Mouse (Mus musculus) embryonic facial prominence, embryonic 12.5 days (tissue): Measurements from ENCODE around the gene Avpi1. TPM values are rescaled to one million over a fixed set of nuclear protein-coding genes. Genes with fewer than 3 reads are reported as not detected.

Experiments
- ATAC-seq: fragments of 200-750 bp; cut with Nextera tagmentation; 2 replicates; pipeline ENCODE4 v1.8.0; 2017; ENCODE audit not compliant: insufficient number of reproducible peaks, insufficient read depth, low FRiP score, low TSS enrichment
- H3K27ac ChIP-seq: fragments of 300-500 bp; sonication (generic); 2 replicates; pipeline ENCODE4 v1.5.1; 2016; ENCODE audit warnings: mild to moderate bottlenecking
- H3K27me3 ChIP-seq: fragments of 300-500 bp; sonication (generic); 2 replicates; pipeline ENCODE4 v1.6.1; 2016; ENCODE audit warnings: mild to moderate bottlenecking, moderate library complexity
- H3K36me3 ChIP-seq: fragments of 300-500 bp; sonication (generic); 2 replicates; pipeline ENCODE4 v1.6.1; 2016; ENCODE audit warnings: mild to moderate bottlenecking
- H3K4me1 ChIP-seq: fragments of 300-500 bp; sonication (generic); 2 replicates; pipeline ENCODE4 v1.6.1; 2016
- H3K4me2 ChIP-seq: fragments of 300-500 bp; sonication (generic); replicated peaks from 2 replicates; pipeline ENCODE4 v1.6.1; 2016; ENCODE audit warnings: mild to moderate bottlenecking, moderate library complexity
- H3K4me3 ChIP-seq: fragments of 300-500 bp; sonication (generic); 2 replicates; pipeline ENCODE4 v1.5.1; 2016; ENCODE audit warnings: mild to moderate bottlenecking
- H3K9ac ChIP-seq: fragments of 300-500 bp; sonication (generic); 2 replicates; pipeline ENCODE4 v1.6.1; 2016; ENCODE audit warnings: mild to moderate bottlenecking, moderate library complexity
- H3K9me3 ChIP-seq: fragments of 300-500 bp; sonication (generic); 2 replicates; pipeline ENCODE4 v1.6.1; 2016; ENCODE audit warnings: mild to moderate bottlenecking, moderate library complexity
- WGBS: fragments of 180-500 bp; shearing (Covaris S2); methylation state at CpG from one replicate; pipeline ENCODE4 v1.1.7; 2016; 5-methylcytosine and 5-hydroxymethylcytosine counted together
- polyA plus RNA-seq: library from polyadenylated mRNA; unstranded; fragments of >200 nt; fragmentation: Nextera tagmentation; extraction: Ambion mirVana; gene quantifications from 2 replicates; pipeline ENCODE4 v1.2.1, GENCODE M21; 2016

Gene Avpi1
- polyA plus RNA-seq, 1 experiment from 2014 or later: 26.1 TPM

DNA sequence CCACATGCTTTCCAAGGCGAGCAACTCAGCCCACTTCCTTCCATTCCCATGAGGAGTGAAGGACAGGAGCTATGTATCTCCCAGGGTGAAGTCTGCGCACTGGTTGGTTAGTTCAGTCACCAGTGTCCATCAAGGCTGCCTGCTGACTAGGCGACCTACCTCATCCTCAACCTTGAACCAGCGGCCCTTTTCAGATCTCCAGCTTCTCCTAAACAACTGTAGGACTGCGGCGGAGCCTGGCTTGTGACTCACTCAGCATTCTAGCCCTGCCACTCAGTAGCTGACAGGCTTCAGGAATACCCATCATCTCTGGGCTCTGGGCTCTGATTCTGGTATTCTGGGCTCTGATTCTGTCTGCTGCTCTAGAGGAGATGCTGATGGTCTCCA lies 2.6 kb downstream of the Avpi1 start:
- H3K9ac ChIP-seq: no peak overlapping the region
- H3K4me1 ChIP-seq: peaks cover 23% of the 10 kb centered on the region
- no peak overlapping the region for H3K4me2 ChIP-seq
- H3K9me3 ChIP-seq: no peaks in the 10 kb centered on the region
- no peak overlapping the region for H3K27ac ChIP-seq
- no peaks in the 10 kb centered on the region for H3K27me3 ChIP-seq
- ATAC-seq: no peak
- WGBS: 87% methylated on average over 6 of the region's 6 CpGs
- no peak overlapping the region for H3K4me3 ChIP-seq
- H3K36me3 ChIP-seq: peaks cover 43% of the 10 kb centered on the region

DNA sequence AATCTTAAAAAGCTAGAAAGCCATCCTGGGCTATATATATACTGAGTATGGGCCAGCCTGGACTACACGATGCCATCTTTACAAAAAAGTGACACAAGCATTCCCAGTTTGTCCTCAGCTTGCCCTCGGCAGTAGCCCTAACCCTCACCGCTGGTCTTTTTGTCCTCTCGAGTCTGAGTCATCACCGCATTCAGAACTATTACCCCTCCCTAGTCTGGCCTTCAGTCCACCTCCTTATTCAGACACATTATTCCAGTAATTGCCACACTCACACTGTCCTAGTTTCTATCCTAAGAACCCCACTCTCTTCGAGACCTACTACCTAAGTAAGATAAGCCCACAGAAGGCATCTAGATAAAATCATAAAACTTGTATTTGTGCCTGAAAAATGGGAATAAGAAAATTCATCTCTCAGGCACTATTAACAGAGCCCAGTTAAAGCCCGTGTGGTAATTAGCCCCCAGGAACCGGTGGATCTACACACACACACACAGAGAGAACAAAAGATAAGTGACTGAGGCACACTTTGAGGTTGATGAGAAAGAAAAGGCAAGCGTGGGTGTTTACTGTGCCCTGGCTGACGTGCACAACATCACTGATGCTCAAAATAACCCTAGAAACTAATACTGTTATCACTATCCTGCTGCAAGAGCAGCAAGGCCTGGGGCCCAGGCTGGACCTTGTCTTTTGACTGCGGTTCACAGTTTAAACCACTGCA lies 3.2 kb downstream of the Avpi1 start:
- no peak for ATAC-seq
- Histone ChIP-seq H3K4me1 (peaks cover 20% of the 10 kb centered on the region), H3K36me3 (peaks cover 48% of the 10 kb centered on the region), H3K27ac (no peak overlapping the region), H3K9ac (no peak overlapping the region), H3K27me3 (no peaks in the 10 kb centered on the region), H3K9me3 (no peaks in the 10 kb centered on the region), H3K4me2 (no peak overlapping the region), H3K4me3 (no peak overlapping the region)
- 86% methylated on average over 11 of the region's 11 CpGs for WGBS

DNA sequence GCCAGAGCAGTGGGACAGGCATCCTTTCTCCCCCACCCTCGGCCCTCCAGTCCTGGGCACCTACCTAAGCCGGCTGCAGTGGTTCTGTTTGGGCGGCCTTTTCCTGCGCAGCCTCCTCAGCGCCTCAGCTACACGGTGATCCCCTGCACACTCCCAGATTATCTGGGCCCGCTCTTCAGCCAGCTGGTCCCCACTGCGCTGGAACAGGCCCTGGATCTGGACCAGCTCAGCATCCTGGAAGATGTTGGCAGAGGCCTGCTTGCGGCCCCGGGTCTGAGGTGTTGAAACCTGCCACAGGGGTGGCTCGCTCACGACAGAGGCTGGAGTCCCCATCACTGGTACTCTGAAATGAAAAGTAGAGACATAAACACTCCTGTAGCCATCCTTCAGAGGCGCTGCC lies 4.2 kb downstream of the Avpi1 start:
- 87% methylated on average over 13 of the region's 13 CpGs for WGBS

DNA sequence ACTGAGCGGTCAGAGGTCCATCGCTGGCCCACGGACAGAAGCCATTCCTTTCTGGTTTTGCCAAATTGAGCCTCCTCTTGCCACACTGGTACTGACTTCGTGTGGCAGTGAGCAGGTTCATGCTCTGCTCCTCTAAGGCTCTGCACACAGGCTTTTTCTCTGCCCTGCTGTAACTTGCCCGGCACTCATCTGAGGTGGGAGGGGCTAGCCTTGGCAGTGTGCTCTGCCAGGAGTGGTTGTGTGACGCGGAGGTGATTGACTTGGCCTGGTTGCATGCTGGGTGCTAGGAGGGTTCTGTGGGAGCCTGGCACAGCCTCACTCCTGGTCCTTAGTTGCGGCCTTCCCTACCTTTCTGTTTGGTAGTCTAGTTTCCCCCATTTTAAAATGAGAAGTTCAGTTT lies 8.4 kb downstream of the Avpi1 start:
- Histone ChIP-seq H3K4me1 (no peaks in the 10 kb centered on the region), H3K4me3 (no peak overlapping the region), H3K27me3 (no peaks in the 10 kb centered on the region), H3K36me3 (peaks cover 88% of the 10 kb centered on the region), H3K27ac (no peak overlapping the region), H3K9ac (no peak overlapping the region), H3K4me2 (no peak overlapping the region), H3K9me3 (no peaks in the 10 kb centered on the region)
- 91% methylated on average over 8 of the region's 8 CpGs for WGBS
- no peak for ATAC-seq

More for the DNA sequence above, 4.2 kb downstream of the Avpi1 start:
- no peak overlapping the region for H3K27ac ChIP-seq
- no peak overlapping the region for H3K4me2 ChIP-seq
- no peak for ATAC-seq
- H3K36me3 ChIP-seq: peaks cover 58% of the 10 kb centered on the region
- no peak overlapping the region for H3K9ac ChIP-seq
- peaks cover 13% of the 10 kb centered on the region for H3K4me1 ChIP-seq
- no peak overlapping the region for H3K4me3 ChIP-seq
- H3K9me3 ChIP-seq: no peaks in the 10 kb centered on the region
- H3K27me3 ChIP-seq: no peaks in the 10 kb centered on the region

DNA sequence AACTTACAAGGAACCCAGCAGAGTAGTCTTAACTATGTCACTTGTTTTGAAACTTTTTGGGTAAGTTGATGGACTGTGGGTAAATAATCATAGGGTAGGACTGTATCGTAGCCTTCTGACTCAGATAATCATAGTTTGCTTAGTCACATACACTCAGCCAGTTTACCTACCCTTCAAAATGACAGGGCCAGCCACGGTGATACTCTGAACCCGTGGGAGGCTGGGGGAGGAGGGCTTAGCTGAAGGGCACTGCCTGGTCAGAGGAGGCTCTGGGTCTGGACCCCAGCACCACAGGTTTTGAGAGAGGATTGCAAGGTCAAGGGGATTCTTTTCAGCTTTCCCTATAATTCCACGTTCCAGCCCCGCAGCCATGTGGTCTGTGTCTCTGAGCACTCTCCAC lies 10.3 kb downstream of the Avpi1 start:
- WGBS: 87% methylated on average over 5 of the region's 5 CpGs
- peaks cover 86% of the 10 kb centered on the region for H3K36me3 ChIP-seq
- no peak for ATAC-seq

DNA sequence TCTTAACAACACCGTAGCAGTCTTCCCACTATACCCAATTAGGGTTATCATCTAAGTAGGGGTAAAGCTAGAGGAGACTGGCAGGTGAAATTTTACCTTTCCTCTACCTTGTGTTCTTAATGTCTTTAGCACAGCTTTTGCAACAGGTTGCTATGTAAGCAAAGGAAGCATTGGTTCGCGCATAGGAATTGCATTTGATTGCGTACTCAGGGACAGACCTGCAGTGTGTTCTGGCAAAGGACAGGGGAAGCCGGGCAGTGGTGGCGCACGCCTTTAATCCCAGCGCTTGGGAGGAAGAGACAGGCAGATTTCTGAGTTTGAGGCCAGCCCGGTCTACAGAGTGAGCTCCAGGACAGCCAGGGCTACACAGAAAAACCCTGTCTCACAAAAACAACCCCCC lies 10.7 kb downstream of the Avpi1 start:
- Histone ChIP-seq H3K36me3 (peaks cover 86% of the 10 kb centered on the region), H3K4me1 (no peaks in the 10 kb centered on the region), H3K27me3 (no peaks in the 10 kb centered on the region), H3K4me2 (no peak overlapping the region), H3K9me3 (no peaks in the 10 kb centered on the region), H3K9ac (no peak overlapping the region), H3K27ac (no peak overlapping the region), H3K4me3 (no peak overlapping the region)
- no peak for ATAC-seq
- 95% methylated on average over 9 of the region's 9 CpGs for WGBS

More for the DNA sequence above, 10.3 kb downstream of the Avpi1 start:
- no peaks in the 10 kb centered on the region for H3K9me3 ChIP-seq
- H3K9ac ChIP-seq: no peak overlapping the region
- H3K4me2 ChIP-seq: no peak overlapping the region
- no peaks in the 10 kb centered on the region for H3K27me3 ChIP-seq
- no peak overlapping the region for H3K4me3 ChIP-seq
- H3K4me1 ChIP-seq: no peaks in the 10 kb centered on the region
- H3K27ac ChIP-seq: no peak overlapping the region

DNA sequence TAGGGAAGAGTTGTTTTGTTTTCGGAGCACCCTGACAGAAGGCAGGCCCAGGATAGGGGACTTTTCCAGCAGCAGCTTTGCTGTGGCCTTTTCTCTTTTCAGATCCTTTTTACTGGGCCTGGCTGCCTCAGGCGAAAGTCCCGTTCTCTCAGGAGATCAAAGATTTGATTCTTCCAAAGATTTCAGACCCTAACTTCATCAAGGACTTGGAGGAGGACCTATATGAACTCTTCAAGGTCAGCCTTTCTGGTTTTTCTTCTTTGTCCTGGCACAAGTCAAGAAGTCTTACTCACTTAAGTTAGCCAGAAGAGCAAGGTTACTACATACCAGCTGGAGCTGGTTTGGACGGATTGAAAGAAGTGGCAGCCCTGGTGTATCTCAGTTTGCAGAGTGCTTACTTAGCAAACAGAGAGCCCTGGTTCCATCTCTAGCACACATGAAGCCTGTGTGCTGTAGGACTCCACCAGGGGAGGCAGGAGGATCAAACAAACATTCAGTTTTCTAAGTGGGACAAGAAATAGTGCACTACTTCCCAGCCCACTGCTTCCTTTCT lies 13.0 kb downstream of the Avpi1 start:
- peaks cover 67% of the 10 kb centered on the region for H3K36me3 ChIP-seq
- ATAC-seq: no peak
- 84% methylated on average over 4 of the region's 4 CpGs for WGBS
- no peaks in the 10 kb centered on the region for H3K9me3 ChIP-seq
- H3K9ac ChIP-seq: no peak overlapping the region
- H3K4me1 ChIP-seq: no peaks in the 10 kb centered on the region
- no peak overlapping the region for H3K4me3 ChIP-seq
- H3K4me2 ChIP-seq: no peak overlapping the region
- H3K27ac ChIP-seq: no peak overlapping the region
- H3K27me3 ChIP-seq: no peaks in the 10 kb centered on the region

DNA sequence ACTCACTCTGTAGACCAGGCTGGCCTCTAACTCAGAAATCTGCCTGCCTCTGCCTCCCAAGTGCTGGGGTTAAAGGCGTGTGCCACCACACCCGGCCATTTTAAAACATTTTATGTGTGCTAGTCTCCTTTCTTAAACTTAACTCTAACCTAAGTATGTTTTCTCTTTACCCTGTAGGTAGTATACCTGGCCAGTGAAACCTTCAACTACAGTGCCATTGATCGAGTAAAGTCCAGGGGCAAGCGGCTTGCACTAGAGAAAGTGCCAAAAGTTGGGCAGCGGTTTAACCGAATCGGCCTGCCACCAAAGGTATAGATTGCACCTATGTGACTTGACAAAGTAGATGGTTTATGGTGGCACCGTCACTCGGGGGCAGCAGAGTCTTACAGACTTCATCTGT lies 24.2 kb downstream of the Avpi1 start:
- 94% methylated on average over 9 of the region's 9 CpGs for WGBS
- Histone ChIP-seq H3K9me3 (no peaks in the 10 kb centered on the region), H3K36me3 (peaks cover 38% of the 10 kb centered on the region), H3K27ac (no peak overlapping the region), H3K4me2 (no peak overlapping the region), H3K9ac (no peak overlapping the region), H3K4me1 (no peaks in the 10 kb centered on the region), H3K4me3 (no peak overlapping the region), H3K27me3 (no peaks in the 10 kb centered on the region)
- ATAC-seq: no peak

DNA sequence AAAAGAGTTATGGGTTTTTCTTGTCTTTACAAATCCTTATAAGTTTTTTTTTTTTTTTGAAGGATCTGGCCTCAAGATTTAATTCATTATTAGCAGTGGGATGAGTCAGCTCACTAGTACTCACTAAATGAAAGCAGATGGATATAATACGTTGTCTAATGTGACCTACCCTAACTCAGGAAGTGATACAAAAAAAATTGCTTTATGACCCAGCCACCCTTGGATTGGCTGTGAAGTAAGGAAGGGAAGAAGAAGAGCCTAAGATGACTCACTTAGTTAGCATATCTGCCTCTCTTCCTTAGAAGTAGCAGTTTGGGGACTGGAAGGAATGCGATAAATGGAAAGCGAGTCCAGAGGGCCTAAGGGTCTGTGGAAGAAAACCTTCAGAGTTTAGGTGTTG lies 29.5 kb downstream of the Avpi1 start:
- H3K9ac ChIP-seq: no peak overlapping the region
- H3K27me3 ChIP-seq: no peaks in the 10 kb centered on the region
- H3K4me3 ChIP-seq: no peak overlapping the region
- H3K4me1 ChIP-seq: no peaks in the 10 kb centered on the region
- no peaks in the 10 kb centered on the region for H3K9me3 ChIP-seq
- no peak for ATAC-seq
- H3K4me2 ChIP-seq: no peak overlapping the region
- 82% methylated on average over 3 of the region's 3 CpGs for WGBS
- peaks cover 28% of the 10 kb centered on the region for H3K36me3 ChIP-seq
- no peak overlapping the region for H3K27ac ChIP-seq

DNA sequence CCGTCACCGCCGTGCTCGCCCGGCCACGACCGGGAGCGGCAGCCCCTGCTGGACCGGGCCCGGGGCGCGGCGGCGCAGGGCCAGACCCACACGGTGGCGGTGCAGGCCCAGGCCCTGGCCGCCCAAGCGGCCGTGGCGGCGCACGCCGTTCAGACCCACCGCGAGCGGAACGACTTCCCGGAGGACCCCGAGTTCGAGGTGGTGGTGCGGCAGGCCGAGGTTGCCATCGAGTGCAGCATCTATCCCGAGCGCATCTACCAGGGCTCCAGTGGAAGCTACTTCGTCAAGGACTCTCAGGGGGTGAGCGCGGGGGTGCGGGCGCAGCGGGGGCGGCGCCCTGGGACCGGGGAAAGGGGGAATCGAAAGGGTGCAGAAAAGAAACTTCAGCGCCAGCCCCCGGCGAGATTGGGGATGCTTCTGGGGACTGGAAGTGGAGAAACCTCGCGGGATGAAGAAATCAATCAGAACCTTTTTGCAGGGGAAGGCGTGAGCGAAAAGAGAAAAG lies 38.2 kb downstream of the Avpi1 start:
- peak; percentile 66 for ATAC-seq
- WGBS: 1% methylated on average over 52 of the region's 52 CpGs

DNA sequence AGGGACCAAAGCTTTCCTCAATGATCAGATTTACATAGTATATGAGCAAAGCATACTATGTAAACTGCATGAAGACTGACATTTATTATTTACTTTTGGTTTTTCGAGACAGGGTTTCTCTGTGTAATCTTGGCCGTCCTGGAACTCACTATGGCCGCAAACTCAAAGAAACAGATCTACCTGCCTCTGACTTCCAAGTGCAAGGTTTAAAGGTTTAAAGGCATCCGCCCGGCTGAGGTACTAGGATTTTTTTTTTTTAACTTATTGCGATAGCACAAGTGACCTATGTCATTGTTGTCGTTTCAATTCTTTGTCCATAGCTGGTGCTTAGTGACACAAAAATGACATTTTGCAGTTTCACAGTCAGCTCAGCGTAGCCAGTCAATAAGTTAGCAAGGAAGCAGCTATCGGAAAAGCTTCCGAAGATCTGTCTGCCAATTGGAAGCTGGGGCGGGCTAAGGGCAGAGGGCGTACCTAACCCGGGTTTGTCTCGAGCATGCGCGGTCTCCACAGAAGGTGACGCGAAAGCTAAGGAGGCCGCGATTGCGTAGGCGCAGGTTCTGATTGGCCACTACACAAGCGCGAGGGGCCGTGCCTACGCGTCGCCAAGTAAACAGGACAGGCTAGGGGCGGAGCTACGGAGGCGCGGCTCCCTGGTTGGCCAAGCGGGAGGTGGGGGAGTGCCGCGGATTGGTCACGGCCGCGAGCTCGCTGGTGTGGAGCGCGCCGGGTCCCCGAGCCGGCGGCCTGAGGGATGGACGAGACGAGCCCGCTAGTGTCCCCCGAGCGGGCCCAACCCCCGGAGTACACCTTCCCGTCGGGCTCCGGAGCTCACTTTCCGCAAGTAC lies 38.9 kb downstream of the Avpi1 start, which contains the start of gene Pi4k2a:
TSS of gene Pi4k2a (plus strand) at position 723 of the 848 bp plus-strand sequence.
- peak; percentile 97 for ATAC-seq
- Histone ChIP-seq H3K9ac (peak within 1 kb of the TSS; percentile 91), H3K9me3 (no peaks in the 10 kb centered on the region), H3K27ac (peak within 1 kb of the TSS; percentile 92), H3K27me3 (no peaks in the 10 kb centered on the region), H3K4me3 (peak within 1 kb of the TSS; percentile 95), H3K4me2 (peak within 1 kb of the TSS; percentile 76), H3K36me3 (peaks cover 6% of the 10 kb centered on the region; the same call in 1 of the 2 replicates), H3K4me1 (peaks cover 16% of the 10 kb centered on the region)
- WGBS: 1% methylated on average over 55 of the region's 55 CpGs

More for the DNA sequence above, 38.2 kb downstream of the Avpi1 start:
- Histone ChIP-seq H3K27ac (peak overlapping the region; percentile 92), H3K36me3 (peaks cover 6% of the 10 kb centered on the region; the same call in 1 of the 2 replicates), H3K27me3 (no peaks in the 10 kb centered on the region), H3K4me1 (peaks cover 16% of the 10 kb centered on the region), H3K4me3 (peak overlapping the region; percentile 95), H3K4me2 (peak overlapping the region; percentile 76), H3K9ac (peak overlapping the region; percentile 91), H3K9me3 (no peaks in the 10 kb centered on the region)
